Mouse (Mus musculus) large intestine, adult 2 months (tissue): ENCODE results near the gene Kxd1. TPM values are rescaled to one million over a fixed set of nuclear protein-coding genes. Genes with fewer than 3 reads are reported as not detected.
A peak's percentile ranks its signal among the peaks of the same experiment; 100 is the strongest.

ENCODE experiments used
- DNase-seq: peaks from one replicate; pipeline ENCODE4 v3.0.0-alpha.2; 2012; ENCODE audit warnings: low read depth, low spot score
- WGBS: fragments of 180-500 bp; shearing (Covaris S2); methylation state at CpG from one replicate; pipeline ENCODE4 v1.1.7; 2018; 5-methylcytosine and 5-hydroxymethylcytosine counted together
- polyA plus RNA-seq: library from polyadenylated mRNA; depleted of rRNA; stranded (reverse); fragments of >200 nt; gene quantifications from 2 replicates; pipeline ENCODE4 v1.2.3, GENCODE M21; 2012

The Kxd1 gene
- polyA plus RNA-seq, 1 experiment, result 64.3 TPM

DNA sequence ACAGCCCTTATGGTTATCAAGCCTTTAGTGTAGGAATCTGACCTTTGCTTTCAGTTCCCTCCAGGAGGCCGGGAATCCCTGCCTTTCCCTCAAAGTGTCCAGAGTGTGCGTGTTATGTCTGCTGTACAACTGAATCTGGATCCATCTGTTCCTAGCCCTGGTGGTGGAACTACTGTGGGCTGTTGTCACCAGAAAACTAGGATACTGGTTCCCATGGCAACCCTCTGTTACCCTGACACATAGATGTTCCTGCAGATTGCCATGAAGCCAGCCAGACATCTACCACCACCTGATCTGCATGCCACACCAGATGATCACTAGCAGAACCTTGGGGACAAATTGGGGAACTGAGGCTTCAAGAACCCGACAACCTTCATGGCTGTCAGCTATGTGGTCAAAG lies 45.8 kb downstream of the Kxd1 start:
- 64% methylated on average over 3 of the region's 3 CpGs for WGBS
- DNase-seq, result no peak

DNA sequence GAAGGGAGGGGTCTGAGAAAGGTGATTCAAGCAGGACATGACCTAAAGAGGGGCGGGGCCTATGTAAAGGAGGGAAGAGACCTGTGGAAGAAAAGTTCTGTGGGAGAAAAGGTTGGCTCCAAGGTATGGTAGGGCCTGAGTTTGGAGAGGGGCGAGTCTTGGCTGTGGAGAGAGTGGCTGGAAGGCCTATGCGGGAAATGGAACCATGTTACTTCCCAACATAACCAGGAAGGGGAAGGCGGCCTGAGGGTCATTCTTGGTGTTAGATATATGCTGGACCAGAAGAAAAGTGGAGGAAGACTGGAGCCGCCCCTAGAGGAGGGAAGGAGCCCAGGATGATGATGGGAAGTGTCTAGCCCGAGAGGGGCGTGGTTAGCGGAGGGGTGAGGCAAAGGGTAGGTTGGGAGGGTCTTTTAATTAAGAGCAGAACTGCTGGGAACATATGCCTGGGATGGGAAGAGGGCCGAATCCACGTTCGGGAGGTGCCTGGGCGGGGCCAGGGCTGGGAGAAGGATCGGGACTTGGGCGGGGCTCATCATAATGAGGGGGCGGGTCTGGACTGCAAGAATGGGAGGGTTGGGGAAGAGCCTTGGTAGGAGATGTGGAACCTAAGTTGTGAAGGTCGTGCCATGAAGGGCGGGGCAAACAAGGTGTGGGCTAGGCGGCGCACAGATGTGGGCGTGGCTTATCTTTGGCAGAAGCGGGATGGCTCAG lies 50.3 kb downstream of the Kxd1 start:
- DNase-seq, result peak; percentile 57
- WGBS, result 4% methylated on average over 21 of the region's 21 CpGs

DNA sequence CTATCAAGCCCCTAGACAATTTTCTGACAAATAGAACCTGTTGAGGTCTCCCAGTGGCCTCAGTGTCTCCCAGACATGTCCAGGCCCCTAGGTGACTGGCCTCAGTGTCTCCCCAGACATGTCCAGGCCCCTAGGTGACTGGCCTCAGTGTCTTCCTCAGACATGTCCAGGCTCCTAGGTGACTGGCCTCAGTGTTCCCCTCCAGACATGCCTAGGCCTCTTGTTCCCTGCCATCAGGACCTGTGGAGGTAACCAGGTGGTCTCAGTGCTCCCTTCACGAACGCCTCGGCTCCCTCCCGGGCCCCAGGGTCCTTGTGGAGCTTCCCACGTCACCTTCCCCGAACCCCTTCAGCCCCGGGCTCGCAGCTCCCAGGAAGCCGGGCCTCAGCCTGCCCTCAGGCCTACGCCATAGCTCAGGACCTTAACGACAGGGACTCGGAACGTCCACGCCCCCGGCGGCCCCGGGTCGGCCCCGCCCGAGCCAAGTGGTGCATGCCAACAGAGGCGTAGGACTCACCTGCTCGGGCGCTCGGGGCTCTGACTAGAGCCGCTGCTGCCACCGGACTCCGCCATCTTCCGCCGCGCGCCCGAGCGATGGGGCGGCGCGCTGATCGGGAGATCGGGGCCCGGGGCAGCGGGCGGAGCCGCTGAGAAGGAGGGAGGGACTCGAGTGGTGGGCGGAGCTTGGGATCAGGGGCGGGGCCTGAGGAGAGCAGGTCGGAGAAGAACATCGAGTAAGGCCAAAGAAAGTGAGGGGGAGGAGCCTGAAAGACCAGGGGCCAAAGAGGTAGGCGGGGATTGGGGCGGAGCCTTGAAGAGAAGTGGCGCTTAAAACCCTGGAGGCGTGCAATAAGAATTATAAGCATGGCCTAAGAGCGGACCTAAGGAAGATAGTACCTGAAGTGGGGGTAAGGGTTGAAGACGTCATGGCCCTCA lies 51.2 kb downstream of the Kxd1 start, which contains the start of gene Klhl26:
Gene Klhl26 (minus strand): TSS at position 636 of the 936 bp plus-strand sequence.
- DNase-seq, result peak; percentile 97
- WGBS, result under 1% methylated on average over 52 of the region's 53 CpGs

DNA sequence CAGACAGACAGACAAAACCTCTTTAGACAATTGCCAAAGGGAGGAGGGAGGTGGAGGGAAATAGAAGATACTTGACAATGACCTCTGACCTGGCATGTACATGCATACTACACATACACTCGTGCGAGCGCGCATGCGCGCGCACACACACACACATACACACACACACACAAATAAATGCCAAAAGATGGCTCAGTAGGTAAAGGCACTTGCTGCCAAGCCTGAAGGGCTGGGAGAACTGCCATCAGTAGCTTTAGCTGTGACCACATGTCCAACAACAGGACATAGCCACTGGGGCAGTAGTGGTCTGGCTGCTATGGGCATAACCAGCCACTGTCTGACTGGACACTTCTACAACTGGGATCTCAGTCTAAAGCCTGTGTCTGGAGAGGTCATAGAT lies 55.9 kb downstream of the Kxd1 start:
- DNase-seq, result no peak
- WGBS, result 93% methylated on average over 7 of the region's 7 CpGs

DNA sequence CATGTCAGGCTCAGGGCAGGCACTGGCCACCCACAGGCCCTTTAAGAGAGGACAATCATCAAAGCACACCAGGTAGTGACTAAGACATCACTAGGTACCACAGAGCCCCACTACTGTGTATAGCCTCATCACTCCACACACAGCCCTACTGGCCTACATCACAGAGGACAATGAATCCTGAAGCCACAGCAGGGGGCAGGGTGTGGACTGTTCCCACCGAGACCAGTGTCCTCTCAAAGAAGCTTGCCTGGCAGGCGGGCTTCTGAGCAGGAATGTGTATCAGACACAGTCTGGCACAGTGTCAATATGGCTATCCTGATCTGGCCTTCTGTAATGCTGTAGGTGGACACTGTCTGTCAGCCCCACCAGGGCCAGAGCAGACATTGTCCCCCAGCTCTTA lies 57.8 kb downstream of the Kxd1 start:
- DNase-seq, result no peak
- 73% methylated on average over 2 of the region's 2 CpGs for WGBS

DNA sequence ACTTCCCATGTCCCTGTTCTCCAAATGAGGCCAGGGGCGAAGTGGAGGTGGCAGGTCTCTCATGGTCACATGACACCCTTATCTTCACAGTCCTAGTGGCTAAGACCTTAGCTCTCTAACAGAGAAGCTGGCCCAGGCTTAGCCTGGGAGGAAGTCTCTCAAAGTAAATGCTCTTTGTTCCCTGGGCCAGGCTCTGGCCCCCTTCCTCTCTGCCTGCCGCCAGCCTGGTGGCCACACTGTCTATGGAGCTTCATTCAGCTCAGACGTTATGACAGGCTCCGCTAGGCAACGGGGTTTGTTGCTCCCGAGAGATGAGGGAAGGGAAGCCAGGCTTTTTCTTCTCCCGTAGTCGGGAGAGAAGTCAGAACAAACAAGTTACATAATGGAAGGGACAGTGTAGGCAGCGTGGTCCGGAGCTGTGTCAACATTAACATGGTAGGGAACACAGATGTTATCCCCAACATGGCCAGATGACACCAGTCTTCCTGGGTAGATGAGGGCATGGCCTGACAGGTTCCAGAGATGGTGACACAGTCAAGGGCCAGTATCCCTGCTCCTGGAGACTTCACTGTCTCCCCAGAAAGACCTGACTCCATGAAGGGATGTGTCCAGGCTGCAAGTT lies 58.4 kb downstream of the Kxd1 start:
- no peak for DNase-seq
- WGBS, result 45% methylated on average over 10 of the region's 10 CpGs

DNA sequence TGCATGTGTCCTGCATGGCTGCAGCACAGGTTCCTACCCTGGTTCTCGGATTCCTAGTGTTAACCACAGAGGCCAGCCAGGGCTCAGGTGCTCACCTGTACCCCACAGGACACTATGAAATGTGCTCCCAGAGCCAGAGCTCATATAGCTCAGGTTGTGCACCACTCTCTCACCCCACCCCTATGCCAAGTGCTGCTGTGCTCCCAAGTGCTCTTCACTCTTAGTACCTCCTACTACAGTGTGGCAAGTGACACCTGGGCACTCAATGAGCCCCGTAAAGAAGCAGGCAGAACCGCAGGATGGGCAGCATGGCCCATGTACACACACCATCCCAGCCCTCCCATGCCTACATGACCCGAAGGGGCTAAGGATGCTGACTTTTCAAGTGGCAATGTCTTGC lies 59.0 kb downstream of the Kxd1 start:
- WGBS, result 83% methylated on average over 4 of the region's 4 CpGs
- DNase-seq, result no peak

DNA sequence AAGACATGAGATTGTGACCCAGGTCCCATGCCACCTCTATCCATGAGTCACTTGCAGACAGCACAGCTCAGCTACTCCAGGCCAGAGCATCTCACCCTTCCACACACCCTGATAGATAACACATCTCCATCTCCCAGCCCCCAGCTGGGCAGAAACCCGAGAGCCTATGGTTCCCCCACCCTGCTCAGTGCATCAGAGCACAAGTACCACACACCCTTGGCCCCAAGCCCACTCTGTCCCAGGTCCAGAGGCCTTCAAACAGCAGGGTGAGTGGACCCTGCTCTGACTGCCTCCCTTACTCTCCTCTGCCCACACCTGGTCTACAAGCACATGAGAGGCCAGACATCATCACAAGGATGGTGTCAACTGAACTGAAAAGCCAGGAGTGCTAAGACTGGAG lies 59.8 kb downstream of the Kxd1 start:
- WGBS, result 59% methylated on average over 1 of the region's 1 CpGs
- DNase-seq, result no peak

DNA sequence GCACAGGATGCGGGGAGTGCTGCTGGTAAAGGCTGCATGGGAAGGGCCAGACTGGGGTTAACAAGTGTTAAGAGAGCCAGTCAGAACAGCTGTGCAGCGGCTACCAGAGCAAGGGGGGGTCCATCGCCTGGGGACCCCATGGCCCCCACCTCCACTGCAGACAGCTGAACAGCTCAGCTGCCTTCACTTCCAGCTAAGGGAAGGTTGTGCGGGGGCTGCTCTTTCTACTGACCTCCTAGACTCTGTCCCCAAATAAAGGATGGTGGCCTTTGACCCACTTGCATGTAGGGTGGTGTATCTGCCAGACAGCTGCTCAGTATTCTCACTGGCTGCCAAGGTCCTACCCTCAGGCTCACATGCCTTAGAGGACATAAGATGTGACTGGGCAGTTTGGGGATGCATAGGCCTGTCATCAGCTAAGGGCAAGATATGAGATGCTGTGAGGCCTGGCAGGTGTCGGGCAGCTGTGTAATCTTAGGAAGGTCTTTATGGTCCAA lies 60.5 kb downstream of the Kxd1 start:
- WGBS, result 68% methylated on average over 5 of the region's 5 CpGs
- no peak for DNase-seq

DNA sequence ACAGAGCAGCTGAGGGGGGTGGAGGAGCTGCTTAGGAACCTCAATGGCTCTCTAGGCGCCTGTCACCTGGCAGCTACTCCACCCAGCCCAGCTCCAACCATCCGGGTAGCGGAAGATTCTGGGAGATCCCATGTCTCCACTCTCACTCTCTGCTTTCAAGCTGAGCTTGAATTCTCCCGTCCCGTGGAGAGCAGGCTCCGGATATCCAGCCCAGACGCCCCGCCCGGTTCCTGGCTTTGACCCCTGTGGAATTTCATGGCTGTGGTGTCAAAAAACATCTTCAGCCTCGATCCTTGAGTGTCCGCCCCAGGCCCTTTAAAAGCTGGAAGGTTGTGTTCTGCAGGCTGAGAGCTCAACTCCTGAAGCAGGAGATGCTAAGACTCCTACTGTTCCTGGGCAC lies 61.0 kb downstream of the Kxd1 start:
- DNase-seq, result no peak

DNA sequence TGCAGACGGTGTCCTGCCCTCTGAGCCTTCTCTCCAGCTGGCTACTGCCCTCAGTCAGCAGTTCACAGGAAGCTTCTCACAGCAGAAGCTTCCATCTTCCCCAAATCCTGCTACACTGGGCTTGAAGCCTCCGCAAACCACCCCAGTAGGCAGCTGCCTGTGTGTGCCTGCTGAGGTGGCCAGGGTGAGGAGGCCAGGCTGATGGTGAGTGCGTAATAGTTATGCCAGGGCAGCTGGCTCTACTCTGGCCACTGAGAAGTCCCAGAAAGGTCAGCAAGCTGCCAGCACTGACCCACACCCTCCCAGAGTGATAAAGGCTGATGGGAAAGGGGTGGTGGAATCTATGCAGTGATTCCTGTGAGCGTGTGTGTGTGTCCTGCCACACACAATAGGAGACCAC lies 61.5 kb downstream of the Kxd1 start:
- DNase-seq, result no peak
- 92% methylated on average over 4 of the region's 4 CpGs for WGBS

More for the DNA sequence above, 61.0 kb downstream of the Kxd1 start:
- 60% methylated on average over 11 of the region's 11 CpGs for WGBS

DNA sequence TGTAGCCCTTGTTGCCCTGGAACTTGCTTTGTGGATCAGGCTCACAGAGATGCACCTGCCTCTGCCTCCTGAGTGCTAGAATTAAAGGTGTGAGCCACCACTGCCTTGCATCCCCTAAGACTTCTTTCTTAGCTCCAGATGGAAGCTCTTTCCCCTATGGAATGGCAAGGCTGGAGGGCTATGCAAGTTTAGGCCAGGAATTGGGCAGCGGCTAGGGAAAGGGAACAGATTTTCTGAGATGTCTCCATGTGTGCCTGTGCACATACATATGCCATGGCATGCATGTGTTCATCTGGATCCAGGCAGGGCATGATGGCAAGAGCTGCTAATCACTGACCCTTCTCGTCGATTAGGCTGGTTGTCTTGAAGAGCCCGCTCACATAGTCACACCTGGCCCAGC lies 62.1 kb downstream of the Kxd1 start:
- DNase-seq, result no peak
- 98% methylated on average over 4 of the region's 4 CpGs for WGBS

DNA sequence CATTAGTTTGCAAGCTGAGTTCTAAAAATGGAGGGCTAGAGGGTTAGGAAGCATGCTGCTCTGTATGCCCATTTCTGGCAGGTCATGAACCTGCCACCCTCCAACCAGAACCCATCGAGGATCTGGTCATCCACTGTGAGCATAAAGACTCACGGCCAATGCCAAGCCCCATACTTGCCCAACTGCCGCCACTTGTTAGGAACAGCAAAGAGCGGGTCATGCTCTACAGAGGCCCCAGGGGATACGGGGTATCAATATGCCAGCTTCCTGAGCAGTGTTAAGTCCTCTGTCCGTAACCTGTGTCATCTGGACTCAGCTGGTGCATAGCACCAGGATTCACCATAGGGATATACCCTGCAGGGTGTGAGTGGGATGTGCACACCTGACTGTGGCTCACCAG lies 63.6 kb downstream of the Kxd1 start:
- 91% methylated on average over 6 of the region's 6 CpGs for WGBS
- no peak for DNase-seq

DNA sequence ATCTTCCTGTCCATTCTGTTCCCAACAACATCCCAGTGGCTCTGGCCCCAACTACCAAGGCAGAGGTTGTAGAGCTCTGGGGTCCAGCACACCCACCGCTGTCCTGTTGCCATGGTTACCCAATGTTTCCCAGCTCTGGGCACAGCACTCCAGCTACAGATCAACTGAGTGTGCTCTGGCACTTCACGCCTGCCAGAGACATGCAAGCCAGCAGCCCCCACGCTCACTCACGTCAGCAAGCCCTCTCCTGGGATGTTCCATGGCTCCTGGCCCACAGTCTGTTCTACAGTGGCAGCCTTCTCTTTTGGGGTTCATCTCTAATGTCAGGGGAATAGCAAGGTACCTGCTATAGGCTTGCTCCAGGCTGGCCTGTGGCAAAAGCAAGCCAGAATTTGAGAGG lies 64.5 kb downstream of the Kxd1 start:
- 88% methylated on average over 4 of the region's 4 CpGs for WGBS
- DNase-seq, result no peak

DNA sequence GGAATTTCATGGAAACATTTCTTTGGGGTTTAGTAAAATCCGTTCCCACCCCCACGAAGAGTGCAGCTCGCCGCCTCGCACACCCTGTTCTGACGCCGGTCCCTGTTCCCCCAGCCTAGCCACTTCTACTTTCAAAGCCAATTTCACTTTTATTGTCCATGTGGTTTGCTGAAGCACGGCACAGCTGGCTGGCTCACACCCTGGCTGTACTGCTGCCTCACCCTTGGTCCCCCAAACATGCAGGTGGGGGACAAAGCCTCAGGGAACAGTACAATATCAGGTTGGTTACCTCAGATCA lies 65.3 kb downstream of the Kxd1 start:
- 73% methylated on average over 8 of the region's 8 CpGs for WGBS
- no peak for DNase-seq

DNA sequence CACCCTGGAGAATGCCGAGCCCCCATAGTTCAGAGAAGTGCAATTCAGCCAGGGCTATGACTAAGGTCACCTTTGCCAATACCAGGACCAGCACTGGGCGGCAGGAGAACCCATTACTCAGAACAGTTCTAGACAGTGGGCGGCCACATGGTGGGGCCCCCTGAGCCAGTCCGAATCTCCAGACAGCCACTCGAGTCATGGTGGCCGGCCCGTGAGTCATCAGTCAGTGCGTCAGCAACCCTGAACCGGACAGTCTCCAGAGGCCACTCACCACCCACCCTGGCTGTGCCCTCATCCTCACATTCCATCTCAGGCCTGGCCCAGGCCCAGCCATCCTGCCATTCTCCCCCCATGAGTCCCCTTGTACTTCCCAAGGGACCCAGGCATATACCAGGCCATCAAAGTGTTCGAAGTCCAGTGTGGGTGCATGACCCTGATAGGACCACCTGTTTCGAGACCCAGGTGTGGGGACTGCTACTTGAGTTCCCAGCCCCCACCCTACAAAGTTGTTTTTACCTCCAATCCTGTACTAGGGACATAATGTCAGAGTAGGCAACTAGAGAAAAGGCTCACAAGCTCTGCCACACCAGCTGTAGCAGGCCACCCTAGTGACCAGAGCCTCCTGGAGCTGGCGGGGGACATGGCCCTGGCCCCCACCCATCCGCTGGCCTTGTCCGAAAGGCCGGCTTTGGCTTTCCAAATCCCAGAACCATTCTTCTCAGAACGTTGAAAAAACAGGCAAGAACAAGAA lies 65.8 kb downstream of the Kxd1 start:
- no peak for DNase-seq
- 88% methylated on average over 16 of the region's 16 CpGs for WGBS

DNA sequence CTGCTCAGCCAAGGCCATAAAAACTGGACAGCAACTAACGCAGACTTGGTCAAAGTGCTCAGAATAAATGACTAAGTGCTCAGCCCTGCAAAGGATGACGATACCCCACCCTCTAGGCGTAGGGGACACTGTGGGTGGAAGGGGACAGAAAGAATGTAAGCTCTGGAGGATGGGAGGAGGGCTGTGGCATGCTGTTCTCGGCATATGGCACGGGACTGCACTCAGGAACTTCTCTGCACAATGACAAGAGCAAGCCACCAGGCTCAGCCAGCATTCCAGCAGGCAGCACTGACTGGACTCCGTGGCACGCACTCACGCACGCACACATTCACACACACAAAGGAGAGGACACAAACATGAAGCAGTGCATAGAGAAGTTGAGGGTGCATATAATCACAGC lies 67.2 kb downstream of the Kxd1 start:
- 70% methylated on average over 9 of the region's 9 CpGs for whole genome bisulfite sequencing
- no peak for DNase-seq

DNA sequence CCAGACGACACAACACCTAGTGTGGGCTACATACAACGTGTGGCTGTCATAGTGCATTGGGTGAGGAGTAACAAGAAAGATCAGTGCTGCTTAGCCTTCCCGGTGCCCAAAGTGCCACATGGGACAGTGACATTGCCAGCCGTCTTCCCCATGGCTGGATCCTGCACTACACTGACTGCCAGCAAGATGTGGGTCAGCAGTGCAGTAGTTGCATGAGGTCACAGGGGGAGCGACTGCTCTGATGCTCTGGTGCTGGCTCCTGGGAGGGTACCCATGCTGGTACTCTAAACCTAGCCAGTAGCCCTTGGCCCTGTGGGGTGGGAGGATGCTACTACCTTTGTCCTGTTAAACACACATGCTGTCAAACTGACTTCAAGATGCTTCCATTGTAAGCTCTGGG lies 67.6 kb downstream of the Kxd1 start:
- 86% methylated on average over 5 of the region's 5 CpGs for WGBS
- DNase-seq, result no peak

DNA sequence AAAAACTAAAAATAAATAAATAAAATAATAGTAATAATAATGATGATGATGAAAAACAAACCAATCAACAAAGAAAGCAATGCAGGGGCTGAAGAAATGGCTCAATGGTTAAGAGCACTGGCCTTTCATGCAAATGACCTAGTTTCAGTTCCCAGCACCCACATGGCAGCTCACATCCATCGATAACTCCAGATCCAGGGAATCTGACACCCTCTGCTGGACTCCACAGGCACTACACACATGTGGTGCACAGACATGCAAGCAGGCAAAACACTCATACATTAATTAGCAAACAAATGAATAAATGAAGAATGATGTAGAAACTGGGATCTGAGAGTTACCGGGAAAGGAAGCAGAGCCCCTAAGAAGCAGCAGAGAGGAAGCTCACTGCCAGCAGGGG lies 68.1 kb downstream of the Kxd1 start:
- WGBS, result 96% methylated on average over 2 of the region's 2 CpGs
- no peak for DNase-seq

DNA sequence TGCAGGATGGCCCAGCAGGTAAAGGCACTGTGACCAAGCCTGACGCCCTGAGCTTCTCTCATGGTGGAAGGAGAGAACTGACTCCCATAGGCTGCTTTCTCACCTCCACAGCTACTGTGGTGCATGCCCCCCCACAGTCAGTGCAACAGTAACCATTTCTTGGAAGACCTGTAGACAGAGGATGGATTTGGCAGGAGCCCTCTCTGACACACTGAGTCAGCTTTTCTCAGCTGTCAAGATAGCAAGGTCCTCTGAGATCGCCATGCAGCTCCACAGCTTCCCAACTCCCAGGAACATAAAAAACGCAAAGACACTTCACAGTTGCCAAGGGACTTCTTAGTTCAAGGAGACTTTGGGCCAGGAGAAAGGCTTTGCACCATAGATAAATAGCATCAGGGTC lies 69.3 kb downstream of the Kxd1 start:
- 88% methylated on average over 3 of the region's 3 CpGs for WGBS
- DNase-seq, result no peak
